Mouse (Mus musculus): ENCODE measurements at regions not wholly inside any gene's neighbourhood (a gene's known extent, or its start where the extent isn't known, plus 50 kb on each side); places are given as distances from the start of the nearest gene placed in this dataset.

- peak; percentile 76 for DNase-seq (ENCODE audit: low read depth, low spot score)
Observed at GRCm38 (mm10) chr8:51181626-51182025, 2329.9 kb upstream of the Aga start.

DNA sequence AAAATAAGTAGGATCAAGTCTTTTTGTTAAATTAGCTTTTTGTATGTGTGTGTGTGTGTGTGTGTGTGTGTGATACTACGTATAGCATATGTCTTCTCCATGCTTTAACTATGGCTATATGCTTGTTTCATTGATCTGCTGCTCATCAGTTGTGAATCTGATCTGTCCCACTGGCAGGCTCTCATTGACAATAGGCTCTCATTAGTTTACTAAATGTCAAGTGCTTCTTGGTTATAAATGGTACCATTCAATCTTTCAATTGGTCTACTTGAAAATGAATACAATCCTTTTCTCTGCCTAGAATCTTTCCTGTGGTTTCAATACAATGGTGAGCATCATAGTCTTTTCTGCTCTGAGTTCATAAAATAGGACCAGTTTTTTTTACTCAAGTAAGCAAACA is 2326.4 kb upstream of the Tenm3 start:
- peak; percentile 8 for DNase-seq (ENCODE audit: low read depth, low spot score)

DNA sequence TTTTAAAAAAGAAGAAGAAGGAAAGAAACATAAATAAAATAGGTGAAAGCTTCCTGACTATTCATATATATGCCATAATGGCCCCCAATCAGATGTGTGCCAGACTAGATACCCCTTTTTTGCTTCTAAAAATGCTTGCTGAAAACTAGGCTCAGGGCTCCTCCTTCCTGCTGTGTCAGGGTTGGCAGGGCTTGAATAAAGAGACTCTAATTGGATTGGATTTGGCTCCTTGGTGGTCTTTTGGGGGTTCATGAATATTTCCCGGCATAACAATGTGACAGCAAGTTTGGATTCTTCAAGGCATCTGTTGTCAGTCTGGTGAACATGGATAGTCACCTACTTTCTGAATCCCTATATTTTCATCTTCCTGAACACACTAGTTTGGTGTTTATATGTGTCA is 2301.6 kb upstream of the Tenm3 start:
- no peak for DNase-seq (ENCODE audit: low read depth, low spot score)

- DNase-seq (ENCODE audit: low read depth, low spot score) = peak; percentile 88
Observed at GRCm38 (mm10) chr8:51125436-51125835, 2281.7 kb upstream of the Tenm3 start.
